Comparison of ENCODE assay signal across 8 mouse cellular contexts in genomic region chr9:68654039-68654332, GRCm38 (mm10). TPM values are rescaled to one million over a fixed set of nuclear protein-coding genes. Genes with fewer than 3 reads are reported as not detected.
DNase-seq lines count a peak whose midpoint lies in the region; ATAC-seq and TF ChIP-seq lines count a peak whose summit lies in the region.

No protein-coding gene starts in this region.

- under 1% methylated on average over 27 of the region's 28 CpGs for WGBS in cerebellum, adult 2 months
- under 1% methylated on average over 17 of the region's 28 CpGs for WGBS in lung, embryonic 16.5 days
- 2% methylated on average over 20 of the region's 28 CpGs for WGBS in limb, embryonic 11.5 days
- under 1% methylated on average over 26 of the region's 28 CpGs for WGBS in olfactory bulb, adult 2 months

- no peak for TF ChIP-seq POLR2A in cerebellum, adult 2 months (IDR thresholded peaks at IDR 0.05; ENCODE audit: borderline replicate concordance, insufficient read depth, low read length)
- TF ChIP-seq POLR2A in olfactory bulb, adult 2 months (IDR thresholded peaks at IDR 0.05; ENCODE audit: insufficient read depth, low read depth, low read length), result no peak

- H3K9ac ChIP-seq in lung, embryonic 16.5 days (ENCODE audit: low read length), result peak overlapping the region; percentile 89
- peak overlapping the region; percentile 72 for H3K9ac ChIP-seq in limb, embryonic 11.5 days (ENCODE audit: low read length)

- peak; percentile 26 for ATAC-seq in lung, embryonic 16.5 days (ENCODE audit: low read depth)
- ATAC-seq in limb, embryonic 11.5 days (ENCODE audit: insufficient number of reproducible peaks, low FRiP score, low TSS enrichment, low read depth), result no peak

- H3K36me3 ChIP-seq in lung, embryonic 16.5 days (ENCODE audit: control insufficient read depth, insufficient read depth, low read length), result no peaks in the 10 kb centered on the region
- no peaks in the 10 kb centered on the region for H3K36me3 ChIP-seq in limb, embryonic 11.5 days (ENCODE audit: control insufficient read depth, insufficient read depth, low read length)

- H3K27me3 ChIP-seq in cerebellum, adult 2 months (ENCODE audit: control insufficient read depth, insufficient read depth, low read length), result no peaks in the 10 kb centered on the region
- peaks cover 2% of the 10 kb centered on the region for H3K27me3 ChIP-seq in lung, embryonic 16.5 days (ENCODE audit: control insufficient read depth, insufficient read depth, low read depth, low read length)
- H3K27me3 ChIP-seq in limb, embryonic 11.5 days (ENCODE audit: control insufficient read depth, insufficient read depth, low read length), result 0 out of 2 replicates have a peak, but pooled peaks cover 2% of the 10 kb centered on the region

- TF ChIP-seq CTCF in cerebellum, adult 2 months (IDR thresholded peaks at IDR 0.05; ENCODE audit: borderline replicate concordance, insufficient read depth, low read depth, low read length), result no peak
- no peak for TF ChIP-seq CTCF in olfactory bulb, adult 2 months (IDR thresholded peaks at IDR 0.05; ENCODE audit: insufficient read depth, low read depth, low read length)

- H3K27ac ChIP-seq in cerebellum, adult 2 months (ENCODE audit: insufficient read depth, low read length), result peak overlapping the region; percentile 98
- H3K27ac ChIP-seq in lung, embryonic 16.5 days (ENCODE audit: low read length), result peak overlapping the region; percentile 95
- H3K27ac ChIP-seq in limb, embryonic 11.5 days (replicated peaks; ENCODE audit: low read depth, low read length), result peak overlapping the region; percentile 58; the same call in 1 of the 2 replicates
- H3K27ac ChIP-seq in olfactory bulb, adult 2 months (ENCODE audit: insufficient read depth, low read depth, low read length), result peak overlapping the region; percentile 87; the same call in 1 of the 2 replicates

- H3K4me3 ChIP-seq in cerebellum, adult 2 months (replicated peaks; ENCODE audit: insufficient read depth, low read depth, low read length), result peak overlapping the region; percentile 68
- peak overlapping the region; percentile 91 for H3K4me3 ChIP-seq in lung, embryonic 16.5 days (ENCODE audit: low read length)
- peak overlapping the region; percentile 76 for H3K4me3 ChIP-seq in limb, embryonic 11.5 days (ENCODE audit: low read depth, low read length)
- peak overlapping the region; percentile 95 for H3K4me3 ChIP-seq in olfactory bulb, adult 2 months (ENCODE audit: insufficient read depth, low read depth, low read length)

- H3K4me2 ChIP-seq in lung, embryonic 16.5 days (ENCODE audit: low read depth, low read length), result peak overlapping the region; percentile 69
- H3K4me2 ChIP-seq in limb, embryonic 11.5 days (ENCODE audit: low read depth, severe bottlenecking), result peak overlapping the region; percentile 85

- peaks cover 9% of the 10 kb centered on the region; the same call in 1 of the 2 replicates for H3K4me1 ChIP-seq in cerebellum, adult 2 months (ENCODE audit: control insufficient read depth, insufficient read depth, low read length)
- peaks cover 15% of the 10 kb centered on the region for H3K4me1 ChIP-seq in lung, embryonic 16.5 days (replicated peaks; ENCODE audit: control insufficient read depth, insufficient read depth, low read length)
- peaks cover 5% of the 10 kb centered on the region; the same call in 1 of the 2 replicates for H3K4me1 ChIP-seq in limb, embryonic 11.5 days (ENCODE audit: control insufficient read depth, insufficient read depth, low read length)
- H3K4me1 ChIP-seq in olfactory bulb, adult 2 months (ENCODE audit: control insufficient read depth, insufficient read depth, low read length), result peaks cover 7% of the 10 kb centered on the region; the same call in 1 of the 2 replicates

- H3K9me3 ChIP-seq in lung, embryonic 16.5 days (ENCODE audit: control insufficient read depth, low read length), result no peaks in the 10 kb centered on the region
- no peaks in the 10 kb centered on the region for H3K9me3 ChIP-seq in limb, embryonic 11.5 days (ENCODE audit: control insufficient read depth, low read length)

- no peak for DNase-seq in cerebellum, adult 2 months
- no peak for DNase-seq in cerebellum, adult 11 months
- DNase-seq in lung, postnatal 4 days, result no peak
- DNase-seq in limb, embryonic 11.5 days (ENCODE audit: low spot score), result peak; percentile 75
- DNase-seq in frontal cortex, postnatal 14 days (ENCODE audit: low spot score in 2 of 2), result no peak
- no peak for DNase-seq in gastrocnemius, postnatal 4 days (ENCODE audit: low spot score in 2 of 2)

RNA-seq across cellular contexts. Expression of gene Rora, which starts 0.4 kb away (rescaled TPM):
- 58.4 and 62.4 TPM in 2 replicates for polyA plus RNA-seq in cerebellum, adult 2 months (2012; rRNA removed)
- polyA plus RNA-seq in lung, embryonic 16.5 days (2015; fragmentation: Nextera tagmentation; extraction: Ambion mirVana), result 8.4 and 9.1 TPM in 2 replicates
- 3.1 and 3.7 TPM in 2 replicates for polyA plus RNA-seq in limb, embryonic 11.5 days (2014; fragmentation: Nextera tagmentation; extraction: Ambion mirVana)
- polyA plus RNA-seq in olfactory bulb, adult 2 months (2012; ENCODE audit: insufficient read depth, insufficient read length, low replicate concordance, missing spikeins), result not detected in 2 replicates
- 10 to 100 TPM; 43.6 to 48.9 TPM for total RNA-seq in gastrocnemius, postnatal 4 days (2021)
